ENCODE assay signal across 9 mouse cellular contexts in genomic region chr12:85437172-85437876, GRCm38 (mm10). TPM values are rescaled to one million over a fixed set of nuclear protein-coding genes. Genes with fewer than 3 reads are reported as not detected.
A peak's percentile ranks its signal among the peaks of the same experiment; 100 is the strongest.
DNase-seq lines count a peak whose midpoint lies in the region; ATAC-seq lines count a peak whose summit lies in the region.
"Had no signal": no experiment of that assay in that cellular context is flagged by ENCODE, and none has a peak within 500 bp of the region (broad histone marks: within the 10 kb centered on the region; RNA-seq: fewer than 3 reads in every experiment).

No protein-coding gene starts in this region.

- ATAC-seq in forebrain, embryonic 14.5 days, result peak; percentile 47
- peak; percentile 50; the same call in 1 of the 2 replicates for ATAC-seq in midbrain, embryonic 16.5 days
- no peak for ATAC-seq in inflammation-experienced regulatory T-cells, adult 6 months

- intact Hi-C loops in heart, postnatal 14 days (cut with DNase I), result loop anchor here (5.0 kb wide), 1 partner anchor 35 kb away; the partner anchor contains the start of gene Fos

- H3K9ac ChIP-seq in forebrain, embryonic 14.5 days (ENCODE audit: low read length), result no peak overlapping the region
- no peak overlapping the region for H3K9ac ChIP-seq in midbrain, embryonic 16.5 days (ENCODE audit: low read depth, low read length)
- H3K9ac ChIP-seq: liver, embryonic 13.5 days had no signal

- no peak overlapping the region for H3K4me2 ChIP-seq in forebrain, embryonic 14.5 days (ENCODE audit: low read length)
- H3K4me2 ChIP-seq in midbrain, embryonic 16.5 days (ENCODE audit: low read length), result no peak overlapping the region
- H3K4me2 ChIP-seq: liver, embryonic 13.5 days had no signal

- H3K27ac ChIP-seq in forebrain, embryonic 14.5 days (ENCODE audit: low read depth, low read length), result peak overlapping the region; percentile 76
- peak overlapping the region; percentile 77 for H3K27ac ChIP-seq in midbrain, embryonic 16.5 days (ENCODE audit: low read length)
- H3K27ac ChIP-seq: liver, embryonic 13.5 days had no signal

- DNase-seq in adrenal gland, postnatal 14 days, result peak; percentile 46
- DNase-seq in adrenal gland, adult 2 months, result no peak
- peak; percentile 37 for DNase-seq in Muller cell, postnatal 12 days (ENCODE audit: inconsistent ontology term)
- peak; percentile 80 for DNase-seq in forebrain, embryonic 14.5 days (ENCODE audit: low spot score)
- peak; percentile 45 to 68 for DNase-seq in heart, postnatal 14 days
- no peak for DNase-seq in frontal cortex, postnatal 36 days (ENCODE audit: low spot score in 2 of 2)
- DNase-seq: liver, embryonic 13.5 days had no signal

- H3K4me3 ChIP-seq in forebrain, embryonic 14.5 days (ENCODE audit: low read depth, low read length), result no peak overlapping the region
- H3K4me3 ChIP-seq in midbrain, embryonic 16.5 days (ENCODE audit: low read depth, low read length), result no peak overlapping the region
- H3K4me3 ChIP-seq: liver, embryonic 13.5 days had no signal

- H3K9me3 ChIP-seq in forebrain, embryonic 14.5 days (replicated peaks; ENCODE audit: control insufficient read depth, low read length), result no peaks in the 10 kb centered on the region
- no peaks in the 10 kb centered on the region for H3K9me3 ChIP-seq in midbrain, embryonic 16.5 days (replicated peaks; ENCODE audit: control insufficient read depth, low read length, poor library complexity, severe bottlenecking)
- H3K9me3 ChIP-seq: liver, embryonic 13.5 days had no signal

- 12% methylated on average over 17 of the region's 17 CpGs for WGBS in forebrain, embryonic 14.5 days
- 33% methylated on average over 17 of the region's 17 CpGs for WGBS in midbrain, embryonic 16.5 days

- H3K4me1 ChIP-seq in forebrain, embryonic 14.5 days (ENCODE audit: control insufficient read depth, insufficient read depth, low read length), result peaks cover 26% of the 10 kb centered on the region
- peaks cover 29% of the 10 kb centered on the region for H3K4me1 ChIP-seq in midbrain, embryonic 16.5 days (ENCODE audit: control insufficient read depth, insufficient read depth, low read length)
- H3K4me1 ChIP-seq: liver, embryonic 13.5 days had no signal

- no peaks in the 10 kb centered on the region for H3K36me3 ChIP-seq in forebrain, embryonic 14.5 days (ENCODE audit: control insufficient read depth, insufficient read depth, low read length)
- no peaks in the 10 kb centered on the region for H3K36me3 ChIP-seq in midbrain, embryonic 16.5 days (ENCODE audit: control insufficient read depth, insufficient read depth, low read length)
- H3K36me3 ChIP-seq: liver, embryonic 13.5 days had no signal

- no peaks in the 10 kb centered on the region for H3K27me3 ChIP-seq in forebrain, embryonic 14.5 days (replicated peaks; ENCODE audit: control insufficient read depth, insufficient read depth, low read length)
- H3K27me3 ChIP-seq in midbrain, embryonic 16.5 days (ENCODE audit: control insufficient read depth, insufficient read depth, low read depth, low read length), result no peaks in the 10 kb centered on the region
- H3K27me3 ChIP-seq: liver, embryonic 13.5 days had no signal

RNA-seq across cellular contexts. Expression of gene Fos, which starts 36.4 kb away (rescaled TPM):
- 11.8 and 39.6 TPM in 2 replicates for total RNA-seq in adrenal gland, postnatal 14 days (2021)
- 10 to 100 TPM in 1 of 2 experiments, 1 to 10 TPM in 1; 3.1 to 16.7 TPM for total RNA-seq in adrenal gland, adult 2 months (2021)
- polyA plus RNA-seq in adrenal gland, adult 2 months (2012; rRNA removed), result 3.9 and 4.9 TPM in 2 replicates
- 1.2 and 1.4 TPM in 2 replicates for polyA plus RNA-seq in forebrain, embryonic 14.5 days (2014; fragmentation: Nextera tagmentation; extraction: Ambion mirVana)
- total RNA-seq in heart, postnatal 14 days (2021), result 1 to 10 TPM; 4.3 to 5.0 TPM
- 1.8 TPM in 2 replicates for polyA plus RNA-seq in midbrain, embryonic 16.5 days (2015; fragmentation: Nextera tagmentation; extraction: Ambion mirVana)
- 10 to 100 TPM; 11.0 to 84.6 (median 15.2) TPM for polyA plus RNA-seq in inflammation-experienced regulatory T-cells, adult 6 months (2017; shearing (Covaris generic))

Comparison
In these comparisons a context has a peak if more than half of its experiments do, and no peak if none do; other contexts are left out.
1. DNase-seq: peak in adrenal gland, postnatal 14 days (single experiment), Muller cell, postnatal 12 days (single experiment), forebrain, embryonic 14.5 days (single experiment) and heart, postnatal 14 days (2 of 2); none in adrenal gland, adult 2 months (single experiment) and frontal cortex, postnatal 36 days (0 of 2).